Mouse (Mus musculus) stomach, postnatal 0 days (tissue): ENCODE measurements around the gene Tmco5.

Experiments
- CTCF ChIP-seq: IDR thresholded peaks from 2 replicates; pipeline ENCODE4 v1.5.1; 2016; ENCODE audit warnings: antibody characterized with exemption, low read depth, mild to moderate bottlenecking, moderate library complexity
- EP300 ChIP-seq: optimal IDR thresholded peaks from 2 replicates; pipeline ENCODE3; 2016; ENCODE audit warnings: antibody characterized with exemption

DNA sequence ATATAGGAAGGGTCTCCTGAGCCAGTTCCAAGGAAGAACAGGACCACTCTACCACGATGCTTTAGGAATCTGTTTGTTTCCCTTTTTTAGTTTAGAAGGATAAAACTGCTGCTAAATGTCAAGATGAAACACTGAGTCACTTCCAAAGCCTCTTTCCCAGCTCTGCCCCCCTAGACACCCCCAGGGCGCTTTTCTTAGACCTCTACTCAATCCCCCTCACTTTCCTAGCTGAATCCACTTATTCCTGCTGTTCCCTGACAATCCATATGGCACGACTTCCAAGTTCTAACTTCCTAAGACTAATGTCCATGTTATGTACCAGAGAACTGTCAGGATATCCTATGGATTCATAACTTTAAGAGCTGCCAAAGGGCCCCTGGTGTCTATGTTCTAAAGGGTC is 40.1 kb downstream of the Tmco5 start:
- TF ChIP-seq CTCF (no peak), EP300 (no peak)
